Mouse (Mus musculus) ES-CJ7 (cell line): ENCODE measurements around the gene Lyrm7.
"Not testable (repeated sequence)": the region's sequence is repeated elsewhere in the genome, so short reads cannot be mapped to it uniquely, and the experiment has no call there.

Experiments
- DNase-seq: peaks from one replicate; pipeline ENCODE4 v3.0.0; 2011; ENCODE audit warnings: low read depth, low spot score

Lyrm7 gene

GRCm38 (mm10) chr11:54860256-54861038, at the start of gene Lyrm7:
TSS of gene Lyrm7 (minus strand) at chr11:54860916.
- peak; percentile 100 for DNase-seq

GRCm38 (mm10) chr11:54910081-54910665, 49.5 kb upstream of the Lyrm7 start:
- no peak for DNase-seq

GRCm38 (mm10) chr11:54909273-54909672, 48.6 kb upstream of the Lyrm7 start:
- DNase-seq: no peak

GRCm38 (mm10) chr11:54907259-54907658, 46.5 kb upstream of the Lyrm7 start:
- no peak for DNase-seq

- DNase-seq: no peak
Observed at GRCm38 (mm10) chr11:54906466-54906865, 45.8 kb upstream of the Lyrm7 start.

- no peak for DNase-seq
Observed at GRCm38 (mm10) chr11:54905931-54906330, 45.2 kb upstream of the Lyrm7 start.

- no peak for DNase-seq
Observed at GRCm38 (mm10) chr11:54905086-54905485, 44.4 kb upstream of the Lyrm7 start.

GRCm38 (mm10) chr11:54903940-54904706, 43.4 kb upstream of the Lyrm7 start:
- DNase-seq: no peak

- no peak for DNase-seq
Observed at GRCm38 (mm10) chr11:54903339-54903738, 42.6 kb upstream of the Lyrm7 start.

GRCm38 (mm10) chr11:54902333-54903323, 41.9 kb upstream of the Lyrm7 start, which contains the start of gene Gpx3:
TSS of gene Gpx3 (plus strand) at chr11:54902453.
- peak; percentile 58 for DNase-seq

- no peak for DNase-seq
Observed at GRCm38 (mm10) chr11:54899657-54900056, 38.9 kb upstream of the Lyrm7 start.

GRCm38 (mm10) chr11:54897470-54897869, 36.8 kb upstream of the Lyrm7 start:
- DNase-seq: no peak

- DNase-seq: not testable (repeated sequence)
Observed at GRCm38 (mm10) chr11:54896646-54897045, 35.9 kb upstream of the Lyrm7 start.

- no peak for DNase-seq
Observed at GRCm38 (mm10) chr11:54894589-54894988, 33.9 kb upstream of the Lyrm7 start.

- no peak for DNase-seq
Observed at GRCm38 (mm10) chr11:54892091-54892490, 31.4 kb upstream of the Lyrm7 start.

GRCm38 (mm10) chr11:54891341-54891740, 30.6 kb upstream of the Lyrm7 start:
- no peak for DNase-seq

- DNase-seq: no peak
Observed at GRCm38 (mm10) chr11:54887927-54888326, 27.2 kb upstream of the Lyrm7 start.

- DNase-seq: no peak
Observed at GRCm38 (mm10) chr11:54885406-54885805, 24.7 kb upstream of the Lyrm7 start.

GRCm38 (mm10) chr11:54884937-54885336, 24.2 kb upstream of the Lyrm7 start:
- DNase-seq: no peak

- no peak for DNase-seq
Observed at GRCm38 (mm10) chr11:54884197-54884828, 23.6 kb upstream of the Lyrm7 start.

- DNase-seq: peak; percentile 63
Observed at GRCm38 (mm10) chr11:54882671-54883070, 22.0 kb upstream of the Lyrm7 start.
